Mouse (Mus musculus) heart, adult 2 months (tissue): ENCODE measurements around the gene Emx2.

Experiments
- CTCF ChIP-seq: fragments of 200-600 bp; IDR thresholded peaks from 2 replicates; pipeline ENCODE4 v1.8.1; 2022; ENCODE audit warnings: antibody characterized with exemption, mild to moderate bottlenecking, moderate library complexity
- POLR2A ChIP-seq: fragments of 200-500 bp; IDR thresholded peaks from 2 replicates; pipeline ENCODE4 v1.6.1; 2011; ENCODE audit warnings: mild to moderate bottlenecking, low read depth, low read length, control low read depth; ENCODE audit not compliant: insufficient read depth

GRCm38 (mm10) chr19:59466417-59466937, 8.3 kb downstream of the Emx2 start:
- no peak for TF ChIP-seq POLR2A
- TF ChIP-seq CTCF: no peak
